Mouse (Mus musculus) neural tube, embryonic 15.5 days (tissue): ENCODE measurements around the gene Dvl3. TPM values are rescaled to one million over a fixed set of nuclear protein-coding genes. Genes with fewer than 3 reads are reported as not detected.
"Not testable (repeated sequence)": the region's sequence is repeated elsewhere in the genome, so short reads cannot be mapped to it uniquely, and the experiment has no call there.

Source experiments
- ATAC-seq: fragments of 200-750 bp; cut with Nextera tagmentation; 2 replicates; pipeline ENCODE4 v1.8.0; 2017; ENCODE audit warnings: mild to moderate bottlenecking, moderate TSS enrichment, moderate library complexity; ENCODE audit not compliant: low FRiP score
- H3K27ac ChIP-seq: fragments of 300-500 bp; sonication (generic); replicated peaks from 2 replicates; pipeline ENCODE4 v1.5.1; 2015; ENCODE audit warnings: mild to moderate bottlenecking, inconsistent platforms
- H3K27me3 ChIP-seq: fragments of 300-500 bp; sonication (generic); replicated peaks from 2 replicates; pipeline ENCODE4 v1.6.1; 2015; ENCODE audit warnings: inconsistent platforms
- H3K36me3 ChIP-seq: fragments of 300-500 bp; sonication (generic); 2 replicates; pipeline ENCODE4 v1.6.1; 2015; ENCODE audit warnings: inconsistent platforms
- H3K4me1 ChIP-seq: fragments of 300-500 bp; sonication (generic); 2 replicates; pipeline ENCODE4 v1.6.1; 2015; ENCODE audit warnings: inconsistent platforms
- H3K4me2 ChIP-seq: fragments of 300-500 bp; sonication (generic); 2 replicates; pipeline ENCODE4 v1.6.1; 2015; ENCODE audit warnings: inconsistent platforms, mild to moderate bottlenecking, moderate library complexity
- H3K4me3 ChIP-seq: fragments of 300-500 bp; sonication (generic); replicated peaks from 2 replicates; pipeline ENCODE4 v1.5.1; 2015; ENCODE audit warnings: mild to moderate bottlenecking, inconsistent platforms
- H3K9ac ChIP-seq: fragments of 300-500 bp; sonication (generic); replicated peaks from 2 replicates; pipeline ENCODE4 v1.6.1; 2015; ENCODE audit warnings: mild to moderate bottlenecking, inconsistent platforms
- H3K9me3 ChIP-seq: fragments of 300-500 bp; sonication (generic); replicated peaks from 2 replicates; pipeline ENCODE4 v1.6.1; 2016; ENCODE audit warnings: inconsistent platforms
- WGBS: fragments of 180-500 bp; shearing (Covaris S2); methylation state at CpG from one replicate; pipeline ENCODE4 v1.1.7; 2015; ENCODE audit warnings: mixed read lengths; 5-methylcytosine and 5-hydroxymethylcytosine counted together
- polyA plus RNA-seq: library from polyadenylated mRNA; unstranded; fragments of >200 nt; fragmentation: Nextera tagmentation; extraction: Ambion mirVana; gene quantifications from 2 replicates; pipeline ENCODE4 v1.2.1, GENCODE M21; 2015

Gene Dvl3
- 32.2 and 34.2 TPM in 2 replicates for polyA plus RNA-seq

DNA sequence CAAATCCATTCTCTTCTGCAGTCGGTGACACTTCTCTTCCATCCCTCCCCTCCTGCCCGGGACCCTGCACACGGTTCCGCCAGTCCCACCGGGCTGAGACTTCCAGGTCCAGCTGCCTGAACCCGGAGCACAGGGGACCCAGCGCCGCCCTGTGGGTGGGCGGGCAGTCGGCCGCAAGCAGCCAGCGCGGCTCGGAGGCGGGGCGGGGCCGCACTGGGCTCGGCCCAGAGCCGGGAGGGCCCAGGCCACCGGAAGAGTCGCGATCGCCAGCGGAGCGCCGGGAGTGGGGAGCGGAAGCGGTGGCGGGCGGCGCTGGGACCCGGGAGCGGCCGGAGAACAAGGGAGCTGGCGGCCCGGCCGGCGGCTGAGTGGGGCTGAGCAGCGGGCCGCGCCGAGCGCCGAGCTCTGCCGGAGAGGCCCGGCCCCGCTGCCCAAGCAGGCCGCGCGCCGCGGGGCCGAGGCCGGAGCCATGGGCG is at the start of gene Dvl3:
Gene Dvl3, plus strand, starts transcription at position 257 of the 476 bp plus-strand sequence.
- peak within 1 kb of the TSS; percentile 95 for H3K4me2 ChIP-seq
- H3K4me1 ChIP-seq = peaks cover 39% of the 10 kb centered on the region
- H3K4me3 ChIP-seq = peak within 1 kb of the TSS; percentile 70
- no peaks in the 10 kb centered on the region for H3K27me3 ChIP-seq
- no peaks in the 10 kb centered on the region for H3K9me3 ChIP-seq
- H3K9ac ChIP-seq = peak within 1 kb of the TSS; percentile 93
- peaks cover 16% of the 10 kb centered on the region for H3K36me3 ChIP-seq
- WGBS = under 1% methylated on average over 49 of the region's 55 CpGs
- H3K27ac ChIP-seq = peak within 1 kb of the TSS; percentile 91
- ATAC-seq = peak; percentile 95

DNA sequence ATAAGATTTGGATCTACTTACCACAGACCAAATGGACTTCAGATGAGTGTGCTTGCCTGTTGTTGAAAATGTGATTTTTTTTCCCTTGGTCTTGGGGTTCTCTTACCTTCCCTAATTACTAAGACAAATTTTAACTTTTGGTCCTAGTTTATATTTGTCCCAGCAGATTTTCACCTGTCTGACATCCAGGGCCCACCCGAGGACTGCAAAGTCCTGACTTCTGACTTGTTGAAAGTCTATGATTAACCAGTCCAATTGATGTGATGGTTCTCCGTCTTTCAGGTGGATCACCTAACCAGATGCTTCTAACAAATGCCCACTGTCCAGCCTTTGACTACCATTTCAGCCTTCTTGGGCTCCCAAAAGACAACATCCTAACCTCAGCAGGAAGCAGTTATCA is 45.8 kb upstream of the Dvl3 start:
- Histone ChIP-seq H3K9ac (no peak overlapping the region), H3K4me1 (no peaks in the 10 kb centered on the region), H3K4me3 (no peak overlapping the region), H3K9me3 (no peaks in the 10 kb centered on the region), H3K27me3 (no peaks in the 10 kb centered on the region), H3K27ac (no peak overlapping the region), H3K4me2 (no peak overlapping the region), H3K36me3 (no peaks in the 10 kb centered on the region)
- 95% methylated on average over 2 of the region's 2 CpGs for WGBS
- ATAC-seq = no peak

DNA sequence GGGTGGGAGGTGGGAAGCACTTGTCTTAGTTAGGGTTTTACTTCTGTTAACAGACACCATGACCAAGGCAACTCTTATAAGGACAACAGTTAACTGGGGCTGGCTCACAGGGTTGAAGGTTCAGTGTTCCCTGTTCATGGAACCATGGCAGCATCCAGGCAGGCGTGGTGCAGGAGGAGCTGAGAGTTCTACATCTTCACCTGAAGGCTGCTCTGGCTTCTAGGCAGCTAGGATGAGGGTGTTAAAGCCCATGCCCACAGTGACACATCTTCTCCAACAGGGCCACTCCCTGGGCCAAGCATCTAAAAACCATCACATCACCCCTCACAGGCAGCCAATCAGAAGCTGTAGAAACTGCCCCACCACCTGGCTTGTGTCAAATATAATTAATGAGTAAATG is 45.1 kb upstream of the Dvl3 start:
- ATAC-seq = no peak
- Histone ChIP-seq H3K27me3 (no peaks in the 10 kb centered on the region), H3K4me2 (no peak overlapping the region), H3K4me3 (no peak overlapping the region), H3K36me3 (no peaks in the 10 kb centered on the region), H3K9ac (no peak overlapping the region), H3K4me1 (no peaks in the 10 kb centered on the region), H3K27ac (no peak overlapping the region), H3K9me3 (no peaks in the 10 kb centered on the region)
- 77% methylated on average over 1 of the region's 1 CpGs for WGBS

DNA sequence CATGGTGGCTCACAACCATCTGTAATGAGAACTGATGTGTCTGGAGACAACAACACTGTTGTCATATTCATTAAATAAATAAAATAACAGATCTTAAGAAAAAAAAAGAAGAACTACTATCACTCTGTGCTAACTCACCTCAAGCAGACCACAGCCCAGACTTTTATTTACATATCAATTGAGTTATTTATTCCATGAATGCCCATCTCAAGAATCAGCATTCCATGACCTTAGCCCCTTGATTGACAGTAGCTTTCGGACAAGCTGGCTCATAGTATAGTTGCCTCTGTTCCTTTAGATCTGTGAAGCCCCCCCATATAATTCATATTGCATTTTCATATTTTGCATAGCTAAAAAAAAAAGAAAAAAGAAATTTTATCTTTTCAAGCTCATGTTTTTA is 43.0 kb upstream of the Dvl3 start:
- H3K27ac ChIP-seq = no peak overlapping the region
- H3K4me1 ChIP-seq = no peaks in the 10 kb centered on the region
- H3K27me3 ChIP-seq = no peaks in the 10 kb centered on the region
- H3K4me2 ChIP-seq = no peak overlapping the region
- no peaks in the 10 kb centered on the region for H3K36me3 ChIP-seq
- no peaks in the 10 kb centered on the region for H3K9me3 ChIP-seq
- no peak for ATAC-seq
- no peak overlapping the region for H3K9ac ChIP-seq
- H3K4me3 ChIP-seq = no peak overlapping the region
- WGBS = 88% methylated on average over 1 of the region's 1 CpGs

DNA sequence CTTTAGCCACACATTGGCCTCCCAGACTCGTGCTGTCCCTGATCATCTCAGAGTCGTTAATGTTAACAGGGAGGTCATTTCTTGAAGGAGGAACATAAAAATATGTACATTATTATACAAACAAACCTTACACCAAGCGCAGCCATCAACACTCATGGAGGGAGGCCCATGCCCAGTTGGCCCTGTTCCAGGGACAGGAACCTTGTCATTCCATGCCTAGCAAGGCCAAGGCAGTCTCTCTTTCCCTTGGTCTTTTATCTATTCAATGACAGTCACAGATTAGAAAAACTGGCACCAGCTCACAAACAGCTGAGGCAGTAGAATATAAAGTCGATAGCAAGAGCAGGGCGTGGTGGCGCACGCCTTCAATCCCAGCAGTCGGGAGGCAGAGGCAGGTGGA is 42.6 kb upstream of the Dvl3 start:
- Histone ChIP-seq H3K4me3 (no peak overlapping the region), H3K4me2 (no peak overlapping the region), H3K4me1 (no peaks in the 10 kb centered on the region), H3K36me3 (no peaks in the 10 kb centered on the region), H3K27me3 (no peaks in the 10 kb centered on the region), H3K9me3 (no peaks in the 10 kb centered on the region), H3K9ac (no peak overlapping the region), H3K27ac (no peak overlapping the region)
- ATAC-seq = no peak
- WGBS = 91% methylated on average over 8 of the region's 8 CpGs

DNA sequence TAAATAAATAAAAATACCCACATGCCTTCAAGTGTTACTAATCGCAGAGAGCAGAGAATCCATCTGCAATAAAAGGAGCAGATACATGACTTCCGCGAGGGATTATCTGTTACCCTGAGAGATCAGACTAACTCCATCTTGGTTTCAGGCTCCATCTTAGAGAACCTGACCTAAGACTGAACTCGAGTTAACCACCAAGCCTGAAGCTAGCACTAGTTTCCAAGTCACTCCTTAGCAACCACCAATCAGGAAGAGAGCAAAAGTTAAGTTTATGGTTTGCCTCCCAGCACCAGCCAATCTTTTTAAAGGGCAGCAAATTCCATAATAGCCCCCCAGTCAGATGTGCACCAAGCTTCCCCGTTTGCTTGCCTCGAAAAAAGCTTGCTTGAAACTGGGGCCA is 42.0 kb upstream of the Dvl3 start:
- Histone ChIP-seq H3K27me3 (no peaks in the 10 kb centered on the region), H3K4me3 (no peak overlapping the region), H3K36me3 (no peaks in the 10 kb centered on the region), H3K9ac (no peak overlapping the region), H3K27ac (no peak overlapping the region), H3K4me1 (no peaks in the 10 kb centered on the region), H3K9me3 (no peaks in the 10 kb centered on the region), H3K4me2 (no peak overlapping the region)
- WGBS = 90% methylated on average over 6 of the region's 6 CpGs
- ATAC-seq = no peak

DNA sequence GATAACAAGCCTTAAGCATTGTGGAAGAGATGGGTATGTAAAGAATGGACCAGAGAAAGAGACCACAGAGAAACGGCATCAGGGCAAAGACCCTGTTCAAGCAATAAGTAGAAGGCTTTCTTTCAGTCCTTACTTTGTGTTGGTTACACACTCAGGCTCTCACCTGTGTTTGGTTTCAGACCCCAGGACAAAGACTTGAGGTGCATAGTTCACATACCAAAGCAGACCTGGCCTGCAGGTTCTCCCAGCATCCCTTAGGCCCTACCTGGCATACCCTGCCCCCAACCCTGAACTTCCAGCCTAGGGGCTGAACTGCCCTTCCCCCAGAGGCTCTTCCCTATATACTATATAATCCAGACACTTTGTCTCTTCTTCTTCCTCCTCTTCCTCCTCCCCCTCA is 41.4 kb upstream of the Dvl3 start:
- 93% methylated on average over 1 of the region's 1 CpGs for WGBS
- no peak overlapping the region for H3K9ac ChIP-seq

DNA sequence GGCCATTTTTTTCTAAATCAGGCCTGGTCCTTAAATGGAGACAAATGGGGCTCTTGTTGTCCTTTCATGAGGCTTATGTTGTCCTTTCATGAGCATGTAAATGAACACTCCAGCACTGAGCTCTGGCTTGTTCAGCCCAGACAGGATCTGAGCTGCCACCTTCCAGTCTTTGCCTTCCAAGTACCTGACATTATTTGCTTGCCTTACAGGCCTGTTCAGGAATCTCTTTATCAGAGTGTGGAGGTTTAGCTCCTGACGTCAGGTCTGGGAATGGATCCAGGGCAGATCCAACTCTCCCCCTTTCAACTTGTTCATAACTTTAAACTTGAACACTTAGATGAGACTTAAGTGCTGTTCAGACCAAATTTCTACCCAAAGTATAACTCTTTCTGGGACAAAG is 39.9 kb upstream of the Dvl3 start:
- Histone ChIP-seq H3K9me3 (no peaks in the 10 kb centered on the region), H3K4me2 (no peak overlapping the region), H3K36me3 (no peaks in the 10 kb centered on the region), H3K27ac (no peak overlapping the region), H3K27me3 (no peaks in the 10 kb centered on the region), H3K9ac (no peak overlapping the region), H3K4me1 (no peaks in the 10 kb centered on the region), H3K4me3 (no peak overlapping the region)
- ATAC-seq = no peak
- WGBS = 46% methylated on average over 1 of the region's 1 CpGs

More for the DNA sequence above, 41.4 kb upstream of the Dvl3 start:
- no peaks in the 10 kb centered on the region for H3K27me3 ChIP-seq
- H3K9me3 ChIP-seq = no peaks in the 10 kb centered on the region
- H3K27ac ChIP-seq = no peak overlapping the region
- H3K4me3 ChIP-seq = no peak overlapping the region
- no peaks in the 10 kb centered on the region for H3K36me3 ChIP-seq
- ATAC-seq = no peak
- no peak overlapping the region for H3K4me2 ChIP-seq
- no peaks in the 10 kb centered on the region for H3K4me1 ChIP-seq

DNA sequence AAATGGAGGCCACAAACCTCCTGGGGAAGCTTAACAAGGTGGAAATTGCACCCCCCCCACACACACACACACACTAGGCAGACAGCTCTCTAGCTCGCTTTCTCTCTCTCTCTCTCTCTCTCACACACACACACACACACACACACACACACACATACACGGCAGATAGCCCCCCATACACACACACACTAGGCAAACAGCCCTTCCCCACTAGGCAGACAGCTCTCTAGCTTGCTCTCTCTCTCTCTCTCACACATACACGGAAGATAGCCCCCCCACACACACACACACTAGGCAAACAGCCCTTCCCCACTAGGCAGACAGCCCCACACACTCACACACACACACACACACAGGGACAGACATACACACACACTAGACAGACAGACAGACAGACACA is 39.5 kb upstream of the Dvl3 start:
- Histone ChIP-seq H3K4me2 (no peak overlapping the region), H3K36me3 (no peaks in the 10 kb centered on the region), H3K9me3 (no peaks in the 10 kb centered on the region), H3K27me3 (no peaks in the 10 kb centered on the region), H3K4me1 (no peaks in the 10 kb centered on the region), H3K27ac (no peak overlapping the region), H3K9ac (no peak overlapping the region), H3K4me3 (no peak overlapping the region)
- ATAC-seq = no peak
- WGBS = 57% methylated on average over 3 of the region's 3 CpGs

DNA sequence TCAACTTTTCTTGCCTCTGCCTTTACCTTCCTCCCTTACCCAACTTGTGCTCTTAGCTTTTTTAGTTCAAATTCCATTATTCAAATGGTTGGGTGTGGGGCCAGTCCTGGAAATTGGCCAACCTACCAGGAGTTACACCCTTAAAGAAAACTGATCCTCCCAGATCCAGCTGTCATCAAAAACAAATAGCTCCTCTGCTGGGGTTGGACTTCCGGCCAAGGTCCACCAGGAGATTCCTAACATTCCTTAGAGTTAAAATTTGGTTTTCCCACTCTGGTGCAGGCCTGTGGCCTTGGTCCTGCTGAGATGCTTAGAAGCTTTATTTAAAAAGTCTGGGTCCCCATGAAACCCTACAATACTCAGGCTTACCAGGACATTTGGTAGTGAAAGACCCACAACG is 38.3 kb upstream of the Dvl3 start:
- Histone ChIP-seq H3K9me3 (no peaks in the 10 kb centered on the region), H3K27ac (no peak overlapping the region), H3K4me3 (no peak overlapping the region), H3K36me3 (no peaks in the 10 kb centered on the region), H3K9ac (no peak overlapping the region), H3K4me2 (no peak overlapping the region), H3K27me3 (no peaks in the 10 kb centered on the region), H3K4me1 (no peaks in the 10 kb centered on the region)
- ATAC-seq = no peak
- WGBS = 79% methylated on average over 2 of the region's 2 CpGs

DNA sequence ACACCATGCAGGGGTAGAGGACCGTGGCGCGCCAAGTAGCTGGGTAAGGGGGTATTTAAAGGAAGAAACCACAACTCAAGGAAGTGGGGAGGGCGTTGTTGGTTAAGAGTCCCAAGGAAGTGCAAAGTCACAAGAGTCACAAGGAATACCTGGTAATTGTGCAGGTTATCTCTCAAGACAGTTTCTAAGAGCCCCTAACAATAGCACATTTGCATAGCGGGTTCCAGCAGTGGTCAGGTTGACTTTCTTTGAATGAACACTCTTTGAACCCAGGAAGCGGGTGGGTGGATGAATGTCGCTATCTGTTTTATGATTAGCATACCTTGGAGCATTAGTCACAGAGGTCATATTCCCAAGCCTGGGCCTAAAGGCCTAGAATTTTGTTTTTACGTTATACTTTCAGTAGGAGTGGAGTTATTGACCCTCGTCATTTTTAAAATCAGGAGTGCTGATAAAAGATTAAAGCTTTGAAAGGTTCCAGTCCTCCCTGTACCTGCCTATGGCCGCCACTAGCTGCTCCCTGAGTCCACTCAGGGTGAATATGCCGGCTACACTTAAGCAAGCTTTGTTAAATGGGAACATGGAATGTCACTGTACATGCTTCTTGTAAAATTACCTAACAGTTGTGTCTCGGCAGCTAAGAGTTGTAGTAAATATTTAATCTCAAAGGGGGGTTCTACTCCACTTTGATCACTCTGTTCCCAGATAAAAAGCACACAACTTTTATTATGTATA is 37.6 kb upstream of the Dvl3 start:
- WGBS = 93% methylated on average over 12 of the region's 12 CpGs
- not testable (repeated sequence) for H3K27me3 ChIP-seq

DNA sequence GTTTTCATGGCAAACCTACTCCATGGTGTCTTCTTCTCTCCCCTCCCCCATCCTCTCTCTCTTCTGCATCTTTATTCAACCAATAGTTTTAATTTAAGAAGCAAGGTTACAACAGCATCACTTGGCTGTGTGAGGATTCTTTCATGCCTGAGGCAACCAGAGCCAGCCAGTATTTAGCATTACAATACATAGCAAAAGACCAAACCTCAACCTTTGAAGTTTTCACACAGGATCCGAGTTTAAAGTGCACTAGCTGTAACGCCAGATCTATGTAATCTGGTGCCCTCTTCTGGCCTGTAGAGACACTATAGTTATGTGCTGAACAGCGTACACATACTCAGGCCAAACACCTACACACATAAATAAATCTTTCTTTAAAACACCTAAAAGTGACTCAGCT is 36.7 kb upstream of the Dvl3 start:
- Histone ChIP-seq H3K4me3 (no peak overlapping the region), H3K4me1 (no peaks in the 10 kb centered on the region), H3K9ac (no peak overlapping the region), H3K9me3 (no peaks in the 10 kb centered on the region), H3K27ac (no peak overlapping the region), H3K36me3 (no peaks in the 10 kb centered on the region), H3K4me2 (no peak overlapping the region), H3K27me3 (no peaks in the 10 kb centered on the region)
- WGBS = 27% methylated on average over 3 of the region's 3 CpGs
- ATAC-seq = no peak

More for the DNA sequence above, 37.6 kb upstream of the Dvl3 start:
- H3K4me2 ChIP-seq, ATAC-seq, H3K4me3 ChIP-seq, H3K4me1 ChIP-seq, H3K9me3 ChIP-seq, H3K36me3 ChIP-seq, H3K9ac ChIP-seq, H3K27ac ChIP-seq: not testable (repeated sequence)
